Mouse (Mus musculus): Measurements from ENCODE around the gene Npr1. TPM values are rescaled to one million over a fixed set of nuclear protein-coding genes. Genes with fewer than 3 reads are reported as not detected.

The Npr1 gene
- polyA plus RNA-seq, 1 experiment from 2014 or later: 24.3 TPM

- H3K4me3 ChIP-seq (ENCODE audit: low read length): peak overlapping the region; percentile 61
- H3K36me3 ChIP-seq (ENCODE audit: control insufficient read depth, insufficient read depth, low read length): no peaks in the 10 kb centered on the region
- no peaks in the 10 kb centered on the region for H3K27me3 ChIP-seq (ENCODE audit: control insufficient read depth, insufficient read depth, low read depth, low read length)
- peak overlapping the region; percentile 96 for H3K27ac ChIP-seq (ENCODE audit: low read length)
- H3K9ac ChIP-seq (ENCODE audit: low read length): peak overlapping the region; percentile 85
- peak overlapping the region; percentile 84 for H3K4me2 ChIP-seq (ENCODE audit: low read depth, low read length)
- H3K9me3 ChIP-seq (ENCODE audit: control insufficient read depth, low read length): no peaks in the 10 kb centered on the region
- under 1% methylated on average over 12 of the region's 12 CpGs for WGBS
- H3K4me1 ChIP-seq (replicated peaks; ENCODE audit: control insufficient read depth, insufficient read depth, low read length): peaks cover 29% of the 10 kb centered on the region
- ATAC-seq (ENCODE audit: low read depth): peak; percentile 32
These were observed 32.9 kb downstream of the Npr1 start for GRCm38 (mm10) chr3:90432811-90433219.

DNA sequence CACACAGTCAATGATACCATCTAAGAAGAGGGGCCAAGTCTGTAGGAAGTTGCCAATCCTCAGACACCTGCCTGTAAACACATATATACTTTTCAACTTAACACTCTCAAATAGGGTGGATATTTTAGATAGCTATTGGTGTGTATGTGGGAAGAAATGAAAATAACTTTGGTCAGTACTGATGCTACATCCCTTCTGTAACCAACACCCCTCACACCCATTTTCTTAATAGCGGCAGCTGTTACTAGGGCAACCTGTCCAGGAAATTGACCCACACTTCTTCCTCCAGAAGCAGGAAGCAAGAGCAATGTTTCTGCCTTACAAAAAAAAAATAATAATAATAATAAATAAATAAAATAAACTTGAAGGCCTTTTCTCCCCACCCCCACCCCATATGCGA, 33.3 kb downstream of the Npr1 start:
- H3K9me3 ChIP-seq (ENCODE audit: control insufficient read depth, low read length): no peaks in the 10 kb centered on the region
- peaks cover 29% of the 10 kb centered on the region for H3K4me1 ChIP-seq (replicated peaks; ENCODE audit: control insufficient read depth, insufficient read depth, low read length)
- H3K36me3 ChIP-seq (ENCODE audit: control insufficient read depth, insufficient read depth, low read length): no peaks in the 10 kb centered on the region
- WGBS: 13% methylated on average over 2 of the region's 2 CpGs
- H3K27ac ChIP-seq (ENCODE audit: low read length): peak overlapping the region; percentile 96
- no peak for ATAC-seq (ENCODE audit: low read depth)
- no peaks in the 10 kb centered on the region for H3K27me3 ChIP-seq (ENCODE audit: control insufficient read depth, insufficient read depth, low read depth, low read length)
- peak overlapping the region; percentile 85 for H3K9ac ChIP-seq (ENCODE audit: low read length)
- H3K4me2 ChIP-seq (ENCODE audit: low read depth, low read length): peak overlapping the region; percentile 84
- peak overlapping the region; percentile 61 for H3K4me3 ChIP-seq (ENCODE audit: low read length)

- Histone ChIP-seq H3K36me3 (ENCODE audit: control insufficient read depth, insufficient read depth, low read length) (no peaks in the 10 kb centered on the region), H3K4me1 (replicated peaks; ENCODE audit: control insufficient read depth, insufficient read depth, low read length) (peaks cover 29% of the 10 kb centered on the region), H3K4me3 (ENCODE audit: low read length) (no peak overlapping the region), H3K27ac (ENCODE audit: low read length) (no peak overlapping the region), H3K9ac (ENCODE audit: low read length) (no peak overlapping the region), H3K27me3 (ENCODE audit: control insufficient read depth, insufficient read depth, low read depth, low read length) (no peaks in the 10 kb centered on the region), H3K9me3 (ENCODE audit: control insufficient read depth, low read length) (no peaks in the 10 kb centered on the region), H3K4me2 (ENCODE audit: low read depth, low read length) (no peak overlapping the region)
- WGBS: 71% methylated on average over 3 of the region's 3 CpGs
- no peak for ATAC-seq (ENCODE audit: low read depth)
These were observed 36.1 kb downstream of the Npr1 start for GRCm38 (mm10) chr3:90429576-90429975.

- peaks cover 23% of the 10 kb centered on the region for H3K4me1 ChIP-seq (replicated peaks; ENCODE audit: control insufficient read depth, insufficient read depth, low read length)
- no peak for ATAC-seq (ENCODE audit: low read depth)
- H3K36me3 ChIP-seq (ENCODE audit: control insufficient read depth, insufficient read depth, low read length): peaks cover 6% of the 10 kb centered on the region
- H3K9me3 ChIP-seq (ENCODE audit: control insufficient read depth, low read length): no peaks in the 10 kb centered on the region
- no peak overlapping the region for H3K4me2 ChIP-seq (ENCODE audit: low read depth, low read length)
- H3K9ac ChIP-seq (ENCODE audit: low read length): no peak overlapping the region
- H3K27ac ChIP-seq (ENCODE audit: low read length): no peak overlapping the region
- no peaks in the 10 kb centered on the region for H3K27me3 ChIP-seq (ENCODE audit: control insufficient read depth, insufficient read depth, low read depth, low read length)
- WGBS: 63% methylated on average over 6 of the region's 6 CpGs
- no peak overlapping the region for H3K4me3 ChIP-seq (ENCODE audit: low read length)
These were observed 37.5 kb downstream of the Npr1 start for GRCm38 (mm10) chr3:90428186-90428585.

GRCm38 (mm10) chr3:90427574-90427973, 38.1 kb downstream of the Npr1 start:
- Histone ChIP-seq H3K27me3 (ENCODE audit: control insufficient read depth, insufficient read depth, low read depth, low read length) (no peaks in the 10 kb centered on the region), H3K4me3 (ENCODE audit: low read length) (no peak overlapping the region), H3K27ac (ENCODE audit: low read length) (no peak overlapping the region), H3K36me3 (ENCODE audit: control insufficient read depth, insufficient read depth, low read length) (peaks cover 9% of the 10 kb centered on the region), H3K4me2 (ENCODE audit: low read depth, low read length) (no peak overlapping the region), H3K9ac (ENCODE audit: low read length) (no peak overlapping the region), H3K4me1 (replicated peaks; ENCODE audit: control insufficient read depth, insufficient read depth, low read length) (peaks cover 23% of the 10 kb centered on the region), H3K9me3 (ENCODE audit: control insufficient read depth, low read length) (no peaks in the 10 kb centered on the region)
- 67% methylated on average over 1 of the region's 1 CpGs for WGBS
- ATAC-seq (ENCODE audit: low read depth): no peak

DNA sequence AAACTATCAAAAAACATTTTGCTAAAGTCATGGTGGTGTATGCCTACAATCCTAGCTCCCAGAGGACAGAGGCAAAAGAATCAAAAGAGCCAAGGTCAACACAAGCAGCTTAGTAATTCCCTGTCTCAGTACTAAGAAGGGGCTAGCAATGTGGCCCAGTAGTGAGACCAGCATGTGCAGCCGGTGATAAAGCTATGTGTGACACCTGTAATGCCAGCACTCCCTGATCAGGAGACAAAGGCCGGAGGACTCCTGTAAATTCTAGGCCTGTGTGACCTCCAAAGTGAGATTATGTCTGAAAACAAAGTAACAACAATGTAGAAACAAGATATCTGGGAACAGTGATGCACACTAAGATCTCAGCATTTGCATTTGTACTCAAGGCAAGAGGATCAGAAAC, 40.2 kb downstream of the Npr1 start:
- no peaks in the 10 kb centered on the region for H3K27me3 ChIP-seq (ENCODE audit: control insufficient read depth, insufficient read depth, low read depth, low read length)
- H3K9me3 ChIP-seq (ENCODE audit: control insufficient read depth, low read length): no peaks in the 10 kb centered on the region
- ATAC-seq (ENCODE audit: low read depth): no peak
- peaks cover 15% of the 10 kb centered on the region for H3K36me3 ChIP-seq (ENCODE audit: control insufficient read depth, insufficient read depth, low read length)
- H3K4me2 ChIP-seq (ENCODE audit: low read depth, low read length): no peak overlapping the region
- no peak overlapping the region for H3K27ac ChIP-seq (ENCODE audit: low read length)
- H3K4me3 ChIP-seq (ENCODE audit: low read length): no peak overlapping the region
- H3K9ac ChIP-seq (ENCODE audit: low read length): no peak overlapping the region
- peaks cover 10% of the 10 kb centered on the region; the same call in 1 of the 2 replicates for H3K4me1 ChIP-seq (replicated peaks; ENCODE audit: control insufficient read depth, insufficient read depth, low read length)
- WGBS: 64% methylated on average over 2 of the region's 2 CpGs

DNA sequence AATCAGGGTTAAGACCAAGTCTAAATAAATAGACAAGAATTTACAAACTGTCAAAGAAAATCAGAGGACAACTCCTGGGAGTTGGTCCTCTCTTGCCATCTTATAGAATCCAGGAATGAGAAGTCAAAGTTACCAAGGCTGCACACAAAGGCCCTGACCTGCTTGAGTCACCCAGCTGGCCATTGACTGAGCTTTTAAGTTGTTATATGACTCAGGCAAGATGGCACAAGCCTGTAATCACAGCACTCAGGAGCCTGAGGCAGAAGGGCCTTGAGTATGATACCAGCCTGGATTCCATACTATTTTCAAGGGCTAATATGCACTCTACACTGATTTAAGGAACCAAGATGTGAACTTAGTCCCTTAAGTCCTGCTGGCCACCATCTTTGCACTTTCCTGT, 42.1 kb downstream of the Npr1 start:
- no peak overlapping the region for H3K27ac ChIP-seq (ENCODE audit: low read length)
- H3K9me3 ChIP-seq (ENCODE audit: control insufficient read depth, low read length): no peaks in the 10 kb centered on the region
- H3K36me3 ChIP-seq (ENCODE audit: control insufficient read depth, insufficient read depth, low read length): peaks cover 15% of the 10 kb centered on the region
- H3K4me3 ChIP-seq (ENCODE audit: low read length): no peak overlapping the region
- peaks cover 5% of the 10 kb centered on the region; the same call in 1 of the 2 replicates for H3K4me1 ChIP-seq (replicated peaks; ENCODE audit: control insufficient read depth, insufficient read depth, low read length)
- no peak for ATAC-seq (ENCODE audit: low read depth)
- H3K27me3 ChIP-seq (ENCODE audit: control insufficient read depth, insufficient read depth, low read depth, low read length): no peaks in the 10 kb centered on the region
- no peak overlapping the region for H3K4me2 ChIP-seq (ENCODE audit: low read depth, low read length)
- H3K9ac ChIP-seq (ENCODE audit: low read length): no peak overlapping the region

DNA sequence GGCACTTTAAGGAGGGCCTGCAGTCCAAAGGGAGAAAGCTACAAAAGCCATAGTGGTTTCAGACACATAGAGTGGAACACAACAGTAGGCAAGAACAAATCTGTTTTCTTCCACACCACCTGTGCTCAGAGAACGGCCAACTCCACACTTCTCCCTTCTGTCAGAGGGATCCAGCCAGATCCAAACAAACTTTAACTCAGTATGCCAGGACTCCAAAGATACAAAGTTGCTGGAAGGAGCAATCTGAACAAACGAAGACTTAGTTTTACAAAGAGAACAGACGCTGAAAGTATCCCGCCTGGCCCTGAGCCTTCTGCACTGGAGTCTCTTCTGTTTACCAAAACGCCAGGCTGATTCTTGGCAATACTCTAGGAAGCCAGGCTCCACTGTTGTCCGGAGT, 45.0 kb downstream of the Npr1 start:
- Histone ChIP-seq H3K9ac (ENCODE audit: low read length) (no peak overlapping the region), H3K36me3 (ENCODE audit: control insufficient read depth, insufficient read depth, low read length) (peaks cover 23% of the 10 kb centered on the region), H3K4me3 (ENCODE audit: low read length) (no peak overlapping the region), H3K4me1 (replicated peaks; ENCODE audit: control insufficient read depth, insufficient read depth, low read length) (no peaks in the 10 kb centered on the region), H3K27me3 (ENCODE audit: control insufficient read depth, insufficient read depth, low read depth, low read length) (no peaks in the 10 kb centered on the region), H3K27ac (ENCODE audit: low read length) (no peak overlapping the region), H3K4me2 (ENCODE audit: low read depth, low read length) (no peak overlapping the region), H3K9me3 (ENCODE audit: control insufficient read depth, low read length) (no peaks in the 10 kb centered on the region)
- 77% methylated on average over 6 of the region's 6 CpGs for WGBS
- ATAC-seq (ENCODE audit: low read depth): no peak

DNA sequence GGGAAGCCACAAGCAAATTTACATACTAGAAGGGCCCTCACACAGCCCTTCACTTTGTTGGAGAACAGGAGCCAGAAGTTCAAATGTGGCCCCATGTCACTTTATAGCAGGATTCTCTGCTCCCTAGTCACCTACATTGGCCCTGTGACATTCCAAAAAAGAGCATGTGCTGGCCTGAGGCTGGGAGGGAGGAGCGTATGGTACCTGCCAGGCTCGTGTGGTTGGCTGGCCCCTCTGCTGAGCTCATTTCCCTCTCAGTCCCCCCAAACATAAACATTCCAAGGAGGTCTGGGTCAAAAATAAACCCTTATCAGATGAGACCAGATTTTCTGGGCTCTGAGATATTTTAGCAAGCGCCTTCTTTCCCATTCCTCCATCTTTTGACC, 52.7 kb downstream of the Npr1 start:
- H3K27ac ChIP-seq (ENCODE audit: low read length): peak overlapping the region; percentile 23; the same call in 1 of the 2 replicates
- no peak overlapping the region for H3K4me2 ChIP-seq (ENCODE audit: low read depth, low read length)
- H3K4me3 ChIP-seq (ENCODE audit: low read length): no peak overlapping the region
- H3K4me1 ChIP-seq (replicated peaks; ENCODE audit: control insufficient read depth, insufficient read depth, low read length): peaks cover 6% of the 10 kb centered on the region
- H3K9me3 ChIP-seq (ENCODE audit: control insufficient read depth, low read length): no peaks in the 10 kb centered on the region
- H3K27me3 ChIP-seq (ENCODE audit: control insufficient read depth, insufficient read depth, low read depth, low read length): no peaks in the 10 kb centered on the region
- peak; percentile 47; the same call in 1 of the 2 replicates for ATAC-seq (ENCODE audit: low read depth)
- peaks cover 32% of the 10 kb centered on the region for H3K36me3 ChIP-seq (ENCODE audit: control insufficient read depth, insufficient read depth, low read length)
- no peak overlapping the region for H3K9ac ChIP-seq (ENCODE audit: low read length)
- WGBS: 35% methylated on average over 3 of the region's 3 CpGs
